Mouse (Mus musculus): Measurements from ENCODE around the gene Bcl2l1.

Bcl2l1 gene

GRCm38 (mm10) chr2:152772231-152772630 is 59.3 kb downstream of the Bcl2l1 start:
- DNase-seq (ENCODE audit: low read depth, low spot score) = no peak

- no peak for DNase-seq (ENCODE audit: low read depth, low spot score)
Observed at GRCm38 (mm10) chr2:152771571-152771970, 60.0 kb downstream of the Bcl2l1 start.

GRCm38 (mm10) chr2:152769677-152770076 is 61.9 kb downstream of the Bcl2l1 start:
- DNase-seq (ENCODE audit: low read depth, low spot score) = no peak

- DNase-seq (ENCODE audit: low read depth, low spot score) = peak; percentile 67
Observed at GRCm38 (mm10) chr2:152767618-152768271, 63.8 kb downstream of the Bcl2l1 start.

- peak; percentile 91 for DNase-seq (ENCODE audit: low read depth, low spot score)
Observed at GRCm38 (mm10) chr2:152766387-152767123, 65.0 kb downstream of the Bcl2l1 start.

GRCm38 (mm10) chr2:152765045-152765674 is 66.4 kb downstream of the Bcl2l1 start:
- DNase-seq (ENCODE audit: low read depth, low spot score) = no peak

GRCm38 (mm10) chr2:152764172-152765044 is 67.1 kb downstream of the Bcl2l1 start:
- no peak for DNase-seq (ENCODE audit: low read depth, low spot score)

- DNase-seq (ENCODE audit: low read depth, low spot score) = no peak
Observed at GRCm38 (mm10) chr2:152763310-152763709, 68.2 kb downstream of the Bcl2l1 start.

- DNase-seq (ENCODE audit: low read depth, low spot score) = no peak
Observed at GRCm38 (mm10) chr2:152758351-152758750, 73.2 kb downstream of the Bcl2l1 start.

- no peak for DNase-seq (ENCODE audit: low read depth, low spot score)
Observed at GRCm38 (mm10) chr2:152757478-152757877, 74.0 kb downstream of the Bcl2l1 start.

- no peak for DNase-seq (ENCODE audit: low read depth, low spot score)
Observed at GRCm38 (mm10) chr2:152756474-152757393, 74.8 kb downstream of the Bcl2l1 start.

- DNase-seq (ENCODE audit: low read depth, low spot score) = no peak
Observed at GRCm38 (mm10) chr2:152753944-152754711, 77.4 kb downstream of the Bcl2l1 start, which contains the start of gene Cox4i2. TSS of gene Cox4i2 (plus strand) at chr2:152754173.

- peak; percentile 80 for DNase-seq (ENCODE audit: low read depth, low spot score)
Observed at GRCm38 (mm10) chr2:152742435-152742834, 89.1 kb downstream of the Bcl2l1 start.

- no peak for DNase-seq (ENCODE audit: low read depth, low spot score)
Observed at GRCm38 (mm10) chr2:152741153-152742041, 90.1 kb downstream of the Bcl2l1 start.

- no peak for DNase-seq (ENCODE audit: low read depth, low spot score)
Observed at GRCm38 (mm10) chr2:152740490-152740889, 91.0 kb downstream of the Bcl2l1 start.

GRCm38 (mm10) chr2:152739842-152740260 is 91.7 kb downstream of the Bcl2l1 start:
- no peak for DNase-seq (ENCODE audit: low read depth, low spot score)

- DNase-seq (ENCODE audit: low read depth, low spot score) = peak; percentile 89
Observed at GRCm38 (mm10) chr2:152739031-152739841, 92.3 kb downstream of the Bcl2l1 start.

GRCm38 (mm10) chr2:152738341-152738740 is 93.2 kb downstream of the Bcl2l1 start:
- DNase-seq (ENCODE audit: low read depth, low spot score) = no peak
